Mouse (Mus musculus): ENCODE measurements around the gene Hnrnpul2. TPM values are rescaled to one million over a fixed set of nuclear protein-coding genes. Genes with fewer than 3 reads are reported as not detected.

Hnrnpul2 gene
- polyA plus RNA-seq (2017; shearing (Covaris generic)), result 13.3 TPM

GRCm38 (mm10) chr19:8819596-8820423 is at the start of gene Hnrnpul2:
Hnrnpul2 (plus strand) TSS chr19:8820010.

GRCm38 (mm10) chr19:8770567-8771270 is 49.1 kb upstream of the Hnrnpul2 start, which contains the start of gene Tmem223:
Tmem223 (plus strand) TSS chr19:8770996.

GRCm38 (mm10) chr19:8774086-8774835 is 45.5 kb upstream of the Hnrnpul2 start, which contains the start of gene Tmem179b:
Tmem179b (minus strand) TSS chr19:8774467.

GRCm38 (mm10) chr19:8786008-8786781 is 33.6 kb upstream of the Hnrnpul2 start, which contains the start of gene Taf6l:
Taf6l (minus strand) TSS chr19:8786417.

GRCm38 (mm10) chr19:8798264-8798946 is 21.4 kb upstream of the Hnrnpul2 start, which contains the start of gene Polr2g:
Polr2g (minus strand) TSS chr19:8798577.

GRCm38 (mm10) chr19:8802130-8802821 is 17.5 kb upstream of the Hnrnpul2 start, which contains the start of gene Zbtb3:
Zbtb3 (plus strand) TSS chr19:8802555.

GRCm38 (mm10) chr19:8818801-8819595 is 812 bp upstream of the Hnrnpul2 start, which contains the start of gene Ttc9c:
Ttc9c (minus strand) TSS chr19:8819333.

GRCm38 (mm10) chr19:8829660-8830059 is 9.8 kb downstream of the Hnrnpul2 start, which contains the start of gene AC129217.1:
AC129217.1 (plus strand) TSS chr19:8829773.

GRCm38 (mm10) chr19:8837251-8837791 is 17.5 kb downstream of the Hnrnpul2 start, which contains the start of gene Bscl2:
Bscl2 (plus strand) TSS chr19:8837467.

GRCm38 (mm10) chr19:8839103-8839907 is 19.5 kb downstream of the Hnrnpul2 start, which contains the start of gene Gng3:
Gng3 (minus strand) TSS chr19:8839194.

GRCm38 (mm10) chr19:8850402-8850901 is 30.6 kb downstream of the Hnrnpul2 start, which contains the start of gene Lrrn4cl:
Lrrn4cl (plus strand) TSS chr19:8850768.

GRCm38 (mm10) chr19:8871267-8872186 is 51.7 kb downstream of the Hnrnpul2 start, which contains the start of gene Ubxn1:
Ubxn1 (plus strand) TSS chr19:8871496.

GRCm38 (mm10) chr19:8880311-8881033 is 60.7 kb downstream of the Hnrnpul2 start, which contains the start of gene Uqcc3:
Uqcc3 (minus strand) TSS chr19:8880923.

GRCm38 (mm10) chr19:8883616-8884015 is 63.8 kb downstream of the Hnrnpul2 start, which contains the start of the genes Lbhd1 and Gm49403:
Lbhd1 (plus strand) TSS chr19:8883732.
Gm49403 (plus strand) TSS chr19:8883930.

